Mouse (Mus musculus) hindbrain, postnatal 0 days (tissue): ENCODE data around the gene Paxx. TPM values are rescaled to one million over a fixed set of nuclear protein-coding genes. Genes with fewer than 3 reads are reported as not detected.

Source experiments
- ATAC-seq: fragments of 200-750 bp; cut with Nextera tagmentation; 2 replicates; pipeline ENCODE4 v1.8.0; 2017; ENCODE audit warnings: mild to moderate bottlenecking, moderate TSS enrichment, moderate library complexity
- DNase-seq: peaks from one replicate; pipeline ENCODE4 v3.0.0-alpha.2; 2015; ENCODE audit warnings: low spot score
- H3K27ac ChIP-seq: fragments of 300-500 bp; sonication (generic); 2 replicates; pipeline ENCODE4 v1.5.1; 2014; ENCODE audit warnings: mild to moderate bottlenecking
- H3K27me3 ChIP-seq: fragments of 300-500 bp; sonication (generic); 2 replicates; pipeline ENCODE4 v1.6.1; 2014; ENCODE audit warnings: low read length, mixed read lengths; ENCODE audit not compliant: insufficient read depth
- H3K36me3 ChIP-seq: fragments of 300-500 bp; sonication (generic); 2 replicates; pipeline ENCODE4 v1.6.1; 2014; ENCODE audit warnings: low read length, mixed read lengths; ENCODE audit not compliant: insufficient read depth
- H3K4me1 ChIP-seq: fragments of 300-500 bp; sonication (generic); 2 replicates; pipeline ENCODE4 v1.6.1; 2014; ENCODE audit warnings: antibody characterized with exemption, low read length, mixed read lengths; ENCODE audit not compliant: insufficient read depth
- H3K4me2 ChIP-seq: fragments of 300-500 bp; sonication (generic); 2 replicates; pipeline ENCODE4 v1.6.1; 2014; ENCODE audit warnings: low read depth, mild to moderate bottlenecking, low read length, moderate library complexity, mixed read lengths
- H3K4me3 ChIP-seq: fragments of 300-500 bp; sonication (generic); 2 replicates; pipeline ENCODE4 v1.5.1; 2014; ENCODE audit warnings: low read length
- H3K9ac ChIP-seq: fragments of 300-500 bp; sonication (generic); replicated peaks from 2 replicates; pipeline ENCODE4 v1.6.1; 2014; ENCODE audit warnings: mild to moderate bottlenecking, low read length, moderate library complexity, mixed read lengths
- H3K9me3 ChIP-seq: fragments of 300-500 bp; sonication (generic); 2 replicates; pipeline ENCODE4 v1.6.1; 2016; ENCODE audit warnings: low read length, mixed read lengths
- CTCF ChIP-seq: IDR thresholded peaks from 2 replicates; pipeline ENCODE4 v1.5.1; 2016; ENCODE audit warnings: antibody characterized with exemption, control low read depth, low read depth
- WGBS: fragments of 180-500 bp; shearing (Covaris S2); extraction: QIAGEN DNeasy Blood & Tissue Kit; methylation state at CpG from one replicate; pipeline ENCODE4 v1.1.7; 2014; 5-methylcytosine and 5-hydroxymethylcytosine counted together
- polyA plus RNA-seq: library from polyadenylated mRNA; unstranded; fragments of >200 nt; fragmentation: Nextera tagmentation; extraction: Ambion mirVana; gene quantifications from 2 replicates; pipeline ENCODE4 v1.2.1, GENCODE M21; 2015
- total RNA-seq: library from RNA; depleted of rRNA; stranded (reverse); fragments of >200 nt; gene quantifications from 2 replicates; pipeline ENCODE4 v1.2.3, GENCODE M21; 2014

Gene Paxx
- total and polyA plus RNA-seq, 2 experiments from 2014 or later = 141 to 187 TPM

DNA sequence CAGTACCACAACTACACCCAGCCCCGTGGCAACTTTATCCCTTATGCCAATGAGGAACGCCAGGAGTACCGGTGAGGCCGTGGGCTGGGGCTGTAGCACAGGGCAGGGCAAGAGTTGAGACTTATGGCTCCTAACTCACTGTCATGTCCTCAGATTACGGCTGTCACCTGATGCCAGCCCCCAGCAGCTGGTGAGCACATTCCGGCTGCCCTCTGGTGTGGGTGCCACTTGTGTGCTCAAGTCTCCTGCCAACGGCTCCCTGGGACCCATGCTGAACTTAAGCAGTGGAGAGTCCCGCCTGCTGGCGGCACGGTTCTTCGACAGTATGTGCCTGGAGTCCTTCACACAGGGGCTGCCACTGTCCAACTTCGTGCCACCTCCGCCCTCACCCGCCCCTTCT is 18.2 kb downstream of the Paxx start:
- TF ChIP-seq CTCF = no peak
- Histone ChIP-seq H3K4me2 (no peak overlapping the region), H3K9ac (no peak overlapping the region), H3K36me3 (peaks cover 90% of the 10 kb centered on the region), H3K27me3 (no peaks in the 10 kb centered on the region), H3K4me1 (no peaks in the 10 kb centered on the region), H3K9me3 (no peaks in the 10 kb centered on the region), H3K4me3 (no peak overlapping the region), H3K27ac (no peak overlapping the region)
- DNase-seq (no peak), ATAC-seq (no peak)
- 94% methylated on average over 14 of the region's 14 CpGs for WGBS

DNA sequence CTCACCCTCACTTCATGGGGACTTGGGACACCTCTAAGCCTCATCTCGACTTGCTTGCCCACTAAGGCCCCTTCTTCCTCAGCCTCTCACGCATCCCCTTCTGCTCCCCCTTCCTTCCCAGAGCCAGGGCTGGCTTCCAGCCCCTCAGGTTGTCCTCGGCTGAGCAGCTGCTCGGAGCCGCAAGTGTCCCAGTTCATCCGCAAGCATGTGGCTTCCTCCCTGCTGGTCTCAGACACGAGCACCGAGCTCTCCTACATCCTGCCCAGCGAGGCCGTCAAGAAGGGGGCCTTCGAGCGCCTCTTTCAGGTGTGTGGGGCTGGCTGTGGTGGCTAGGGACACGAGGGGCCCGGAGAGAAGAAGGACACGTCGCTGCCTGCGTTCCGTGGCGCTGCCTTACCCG is 19.8 kb downstream of the Paxx start:
- ATAC-seq (no peak), DNase-seq (no peak)
- Histone ChIP-seq H3K9me3 (no peaks in the 10 kb centered on the region), H3K4me1 (no peaks in the 10 kb centered on the region), H3K27ac (no peak overlapping the region), H3K4me2 (no peak overlapping the region), H3K9ac (no peak overlapping the region), H3K4me3 (no peak overlapping the region), H3K36me3 (peaks cover 89% of the 10 kb centered on the region), H3K27me3 (no peaks in the 10 kb centered on the region)
- 90% methylated on average over 20 of the region's 20 CpGs for WGBS
- no peak for TF ChIP-seq CTCF

DNA sequence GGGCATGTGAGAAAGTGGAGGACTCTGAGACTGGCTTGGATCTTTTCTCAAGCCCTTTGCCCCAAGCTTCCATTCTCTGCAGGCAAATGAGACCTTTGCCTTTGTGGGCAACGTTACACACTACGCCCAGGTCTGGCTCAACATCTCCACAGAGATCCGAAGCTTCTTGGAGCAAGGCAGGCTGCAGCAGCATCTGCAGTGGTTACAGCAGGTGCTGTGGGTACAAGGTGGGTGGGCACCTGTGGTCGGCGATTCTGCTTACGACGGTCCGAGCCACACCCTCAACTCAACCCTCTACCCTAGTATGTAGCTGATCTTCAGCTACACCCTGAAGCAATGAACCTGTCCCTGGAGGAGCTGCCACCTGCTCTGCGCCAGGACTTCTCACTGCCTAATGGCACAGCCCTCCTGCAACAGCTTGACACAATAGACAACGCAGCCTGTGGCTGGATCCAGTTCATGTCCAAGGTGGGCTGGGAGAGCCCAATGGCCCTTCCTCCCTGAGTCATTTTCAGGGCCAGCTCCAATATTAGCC is 24.5 kb downstream of the Paxx start:
- H3K36me3 ChIP-seq = peaks cover 59% of the 10 kb centered on the region
- H3K4me1 ChIP-seq = peaks cover 7% of the 10 kb centered on the region; the same call in 1 of the 2 replicates
- DNase-seq = no peak
- no peak overlapping the region for H3K4me2 ChIP-seq
- H3K9ac ChIP-seq = no peak overlapping the region
- no peaks in the 10 kb centered on the region for H3K27me3 ChIP-seq
- no peak for ATAC-seq
- TF ChIP-seq CTCF = no peak
- no peak overlapping the region for H3K27ac ChIP-seq
- WGBS = 92% methylated on average over 10 of the region's 10 CpGs
- no peaks in the 10 kb centered on the region for H3K9me3 ChIP-seq
- H3K4me3 ChIP-seq = no peak overlapping the region

DNA sequence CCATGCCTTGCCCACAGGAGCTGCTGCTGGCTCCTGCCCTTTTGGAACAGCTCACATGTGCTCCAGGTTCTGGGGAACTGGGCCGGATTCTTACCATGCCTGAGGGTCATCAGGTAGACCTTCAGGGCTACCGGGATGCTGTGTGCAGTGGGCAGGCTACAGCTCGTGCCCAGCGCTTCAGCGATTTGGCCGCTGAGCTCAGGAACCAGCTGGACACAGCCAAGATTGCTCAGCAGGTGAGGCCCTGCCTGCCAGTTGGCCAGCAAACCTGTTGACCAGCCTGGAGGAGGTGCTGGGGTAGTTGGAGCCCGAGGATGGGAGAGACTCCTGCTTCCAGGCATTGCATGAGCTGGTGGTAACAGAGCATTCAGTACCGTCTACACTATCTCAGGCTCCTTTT is 26.6 kb downstream of the Paxx start:
- no peak for ATAC-seq
- H3K36me3 ChIP-seq = peaks cover 45% of the 10 kb centered on the region
- TF ChIP-seq CTCF = no peak
- H3K4me2 ChIP-seq = no peak overlapping the region
- H3K4me3 ChIP-seq = no peak overlapping the region
- H3K4me1 ChIP-seq = peaks cover 28% of the 10 kb centered on the region
- H3K27me3 ChIP-seq = no peaks in the 10 kb centered on the region
- WGBS = 80% methylated on average over 8 of the region's 8 CpGs
- no peak overlapping the region for H3K27ac ChIP-seq
- no peak for DNase-seq
- H3K9me3 ChIP-seq = no peaks in the 10 kb centered on the region
- no peak overlapping the region for H3K9ac ChIP-seq

DNA sequence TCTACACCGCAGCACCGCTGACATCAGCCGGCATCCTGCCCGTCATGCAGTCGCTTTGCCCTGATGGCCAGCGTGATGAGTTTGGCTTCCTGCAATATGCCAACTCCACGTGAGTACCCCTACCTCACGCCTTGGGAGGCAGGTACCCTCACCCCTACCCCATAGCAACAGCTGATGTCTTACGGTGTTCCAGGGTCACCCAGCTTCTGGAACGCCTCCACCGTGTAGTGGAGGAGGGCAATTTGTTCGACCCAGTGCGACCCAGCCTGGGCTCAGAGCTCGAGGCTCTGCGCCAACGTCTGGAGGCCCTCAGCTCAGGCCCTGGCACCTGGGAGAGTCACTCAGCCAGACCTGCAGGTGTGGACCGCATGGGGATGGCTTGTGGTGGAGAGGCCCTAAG is 27.8 kb downstream of the Paxx start:
- no peak overlapping the region for H3K4me3 ChIP-seq
- H3K4me1 ChIP-seq = peaks cover 28% of the 10 kb centered on the region
- no peak overlapping the region for H3K27ac ChIP-seq
- no peaks in the 10 kb centered on the region for H3K9me3 ChIP-seq
- H3K36me3 ChIP-seq = peaks cover 33% of the 10 kb centered on the region
- no peak overlapping the region for H3K4me2 ChIP-seq
- TF ChIP-seq CTCF = no peak
- no peaks in the 10 kb centered on the region for H3K27me3 ChIP-seq
- no peak for ATAC-seq
- no peak for DNase-seq
- H3K9ac ChIP-seq = no peak overlapping the region
- WGBS = 90% methylated on average over 17 of the region's 17 CpGs

DNA sequence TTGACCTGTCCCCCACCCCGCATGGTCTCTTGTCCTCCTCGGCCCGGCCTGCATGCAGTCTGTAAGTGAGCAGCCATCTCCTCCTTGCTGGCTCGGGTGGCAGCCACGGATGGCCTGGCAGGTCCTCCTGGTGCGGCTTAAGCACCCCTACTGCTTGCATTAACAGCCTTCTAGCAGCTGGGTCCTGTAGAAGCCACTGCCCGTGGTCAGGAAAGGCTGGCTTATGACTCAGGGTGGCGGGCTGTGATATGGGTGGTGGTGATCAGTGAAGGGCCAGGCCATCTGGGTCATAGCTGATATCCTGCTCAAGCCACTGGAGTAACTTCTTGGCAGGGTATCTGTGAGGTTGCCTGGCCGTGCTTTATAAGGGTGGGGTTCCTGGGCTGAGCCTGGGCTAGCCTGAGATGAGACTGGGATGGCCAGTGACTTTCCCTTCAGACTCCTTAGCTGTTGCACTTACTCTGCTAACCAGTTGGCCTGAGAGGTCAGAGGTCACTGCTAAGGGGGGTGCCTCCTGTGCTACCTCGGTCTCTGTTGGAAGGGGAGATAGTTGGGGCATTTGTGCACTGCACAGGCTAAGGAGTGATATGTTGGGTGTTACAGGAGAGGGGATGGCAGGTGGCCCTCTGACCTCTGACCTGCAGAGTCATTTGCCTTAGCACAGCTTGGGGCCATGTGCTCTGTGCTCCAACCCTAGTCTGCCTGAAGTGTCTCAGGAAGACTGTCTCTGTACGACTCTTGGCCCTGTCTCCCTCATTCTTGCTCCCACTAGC is 28.4 kb downstream of the Paxx start:
- Histone ChIP-seq H3K9me3 (no peaks in the 10 kb centered on the region), H3K4me3 (no peak overlapping the region), H3K4me2 (no peak overlapping the region), H3K4me1 (peaks cover 28% of the 10 kb centered on the region), H3K9ac (no peak overlapping the region), H3K27ac (no peak overlapping the region), H3K36me3 (peaks cover 29% of the 10 kb centered on the region), H3K27me3 (no peaks in the 10 kb centered on the region)
- WGBS = 73% methylated on average over 11 of the region's 11 CpGs
- no peak for TF ChIP-seq CTCF
- ATAC-seq = no peak
- no peak for DNase-seq

DNA sequence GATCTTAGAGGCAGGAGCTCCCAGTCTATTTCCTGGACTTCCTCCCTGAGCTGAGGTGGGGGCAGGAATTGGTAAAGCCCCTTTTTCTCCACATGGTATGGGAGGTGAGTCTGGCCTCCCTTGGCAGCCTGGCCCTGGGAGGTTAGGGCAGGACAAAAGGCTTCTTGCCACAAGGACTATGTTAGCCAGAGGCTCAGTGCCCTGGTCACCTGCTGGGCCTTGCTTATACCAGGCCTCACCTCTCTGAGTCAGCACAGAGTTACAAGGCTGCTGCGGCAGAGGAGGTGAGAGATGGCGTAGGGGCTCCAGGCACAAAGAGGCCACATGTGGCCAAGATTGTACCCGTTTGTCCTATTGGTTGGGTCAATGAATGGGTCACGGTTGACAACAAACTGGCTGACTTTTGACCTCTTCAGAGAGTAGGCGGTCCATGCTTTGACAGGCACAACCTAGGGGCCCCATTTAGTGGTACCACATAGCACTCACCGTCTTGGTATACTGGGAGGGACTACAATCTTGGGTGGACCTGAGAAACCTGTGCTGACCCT is 29.5 kb downstream of the Paxx start:
- TF ChIP-seq CTCF = no peak
- Histone ChIP-seq H3K36me3 (peaks cover 19% of the 10 kb centered on the region), H3K27me3 (no peaks in the 10 kb centered on the region), H3K9me3 (no peaks in the 10 kb centered on the region), H3K9ac (peak overlapping the region; percentile 22; the same call in 1 of the 2 replicates), H3K4me1 (peaks cover 28% of the 10 kb centered on the region), H3K4me2 (peak overlapping the region; percentile 83), H3K4me3 (no peak overlapping the region), H3K27ac (no peak overlapping the region; the same call in 1 of the 2 replicates)
- DNase-seq (no peak), ATAC-seq (no peak)
- 39% methylated on average over 6 of the region's 6 CpGs for WGBS
